Mouse (Mus musculus) lung, embryonic 16.5 days (tissue): ENCODE measurements around the gene Ube4b. TPM values are rescaled to one million over a fixed set of nuclear protein-coding genes. Genes with fewer than 3 reads are reported as not detected.
A peak's percentile ranks its signal among the peaks of the same experiment; 100 is the strongest.

Experiments
- ATAC-seq: fragments of 200-750 bp; cut with Nextera tagmentation; 2 replicates; pipeline ENCODE4 v1.8.0; 2017; ENCODE audit warnings: low read depth, mild to moderate bottlenecking, moderate library complexity
- H3K27ac ChIP-seq: fragments of 300-500 bp; sonication (generic); 2 replicates; pipeline ENCODE4 v1.5.1; 2014; ENCODE audit warnings: mild to moderate bottlenecking, control low read depth, low read length
- H3K27me3 ChIP-seq: fragments of 300-500 bp; sonication (generic); 2 replicates; pipeline ENCODE4 v1.6.1; 2014; ENCODE audit warnings: low read depth, low read length, mixed read lengths; ENCODE audit not compliant: control insufficient read depth, insufficient read depth
- H3K36me3 ChIP-seq: fragments of 300-500 bp; sonication (generic); 2 replicates; pipeline ENCODE4 v1.6.1; 2014; ENCODE audit warnings: low read length; ENCODE audit not compliant: control insufficient read depth, insufficient read depth
- H3K4me1 ChIP-seq: fragments of 300-500 bp; sonication (generic); replicated peaks from 2 replicates; pipeline ENCODE4 v1.6.1; 2014; ENCODE audit warnings: low read length, mixed read lengths; ENCODE audit not compliant: control insufficient read depth, insufficient read depth
- H3K4me2 ChIP-seq: fragments of 300-500 bp; sonication (generic); 2 replicates; pipeline ENCODE4 v1.6.1; 2014; ENCODE audit warnings: low read depth, low read length, control low read depth
- H3K4me3 ChIP-seq: fragments of 300-500 bp; sonication (generic); 2 replicates; pipeline ENCODE4 v1.5.1; 2014; ENCODE audit warnings: mild to moderate bottlenecking, low read length, control low read depth
- H3K9ac ChIP-seq: fragments of 300-500 bp; sonication (generic); 2 replicates; pipeline ENCODE4 v1.6.1; 2014; ENCODE audit warnings: low read length, control low read depth
- H3K9me3 ChIP-seq: fragments of 300-500 bp; sonication (generic); 2 replicates; pipeline ENCODE4 v1.6.1; 2016; ENCODE audit warnings: low read length; ENCODE audit not compliant: control insufficient read depth
- WGBS: fragments of 180-500 bp; shearing (Covaris S2); extraction: QIAGEN DNeasy Blood & Tissue Kit; methylation state at CpG from one replicate; pipeline ENCODE4 v1.1.7; 2014; 5-methylcytosine and 5-hydroxymethylcytosine counted together
- polyA plus RNA-seq: library from polyadenylated mRNA; unstranded; fragments of >200 nt; fragmentation: Nextera tagmentation; extraction: Ambion mirVana; gene quantifications from 2 replicates; pipeline ENCODE4 v1.2.1, GENCODE M21; 2015

Gene Ube4b
- polyA plus RNA-seq, 1 experiment from 2014 or later = 33.8 TPM

DNA sequence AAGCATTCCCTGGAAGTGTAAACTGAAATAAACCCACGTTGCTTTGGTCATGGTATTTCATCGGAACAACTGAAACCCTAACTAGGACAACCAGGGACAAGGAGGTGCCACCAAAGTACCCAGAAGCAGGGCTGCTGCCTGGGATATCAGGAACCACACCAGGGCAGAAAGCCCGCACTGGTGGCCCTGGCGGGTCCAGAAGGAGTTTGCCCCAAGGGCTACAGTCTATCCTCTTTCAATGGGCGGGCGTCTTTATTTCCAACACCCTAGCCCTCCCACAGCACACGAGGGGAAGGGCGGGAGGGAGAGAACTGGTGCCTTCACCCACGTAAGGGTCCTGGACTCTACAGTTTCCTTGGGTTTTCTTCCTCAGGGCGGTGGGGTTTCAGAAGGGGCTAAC is 10.1 kb downstream of the Ube4b start:
- Histone ChIP-seq H3K4me3 (no peak overlapping the region), H3K27ac (peak overlapping the region; percentile 28; the same call in 1 of the 2 replicates), H3K9me3 (no peaks in the 10 kb centered on the region), H3K36me3 (no peaks in the 10 kb centered on the region), H3K4me1 (peaks cover 13% of the 10 kb centered on the region), H3K27me3 (no peaks in the 10 kb centered on the region), H3K9ac (no peak overlapping the region), H3K4me2 (no peak overlapping the region)
- WGBS = 73% methylated on average over 10 of the region's 10 CpGs
- ATAC-seq = no peak

DNA sequence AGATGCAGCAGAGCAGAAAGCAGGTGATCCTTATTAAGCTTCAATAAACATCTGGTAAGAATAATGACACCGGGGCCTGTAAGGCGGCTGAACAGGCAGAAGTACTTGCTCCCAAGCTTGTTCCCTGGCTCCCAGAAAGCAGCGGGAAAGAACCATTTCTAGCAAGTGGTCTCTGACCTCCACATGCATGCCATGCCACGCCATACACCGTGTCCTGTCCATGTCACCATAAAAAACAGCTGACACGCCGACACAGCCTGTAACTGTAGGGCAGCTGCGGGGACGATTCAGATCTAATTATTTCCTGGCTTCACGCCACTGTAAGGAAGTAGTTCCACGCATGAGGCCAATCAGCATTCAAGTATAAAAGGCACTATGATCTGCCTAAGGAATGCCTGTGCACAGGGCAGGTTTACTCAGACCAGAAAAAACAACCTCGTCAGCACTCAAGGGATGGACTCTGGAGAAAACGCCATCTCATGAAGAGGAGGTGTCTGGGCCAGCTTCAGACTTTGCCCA is 10.8 kb downstream of the Ube4b start:
- Histone ChIP-seq H3K9me3 (no peaks in the 10 kb centered on the region), H3K4me2 (no peak overlapping the region), H3K27me3 (no peaks in the 10 kb centered on the region), H3K4me3 (no peak overlapping the region), H3K4me1 (peaks cover 13% of the 10 kb centered on the region), H3K27ac (no peak overlapping the region), H3K9ac (no peak overlapping the region), H3K36me3 (no peaks in the 10 kb centered on the region)
- ATAC-seq = no peak
- WGBS = 46% methylated on average over 13 of the region's 13 CpGs

DNA sequence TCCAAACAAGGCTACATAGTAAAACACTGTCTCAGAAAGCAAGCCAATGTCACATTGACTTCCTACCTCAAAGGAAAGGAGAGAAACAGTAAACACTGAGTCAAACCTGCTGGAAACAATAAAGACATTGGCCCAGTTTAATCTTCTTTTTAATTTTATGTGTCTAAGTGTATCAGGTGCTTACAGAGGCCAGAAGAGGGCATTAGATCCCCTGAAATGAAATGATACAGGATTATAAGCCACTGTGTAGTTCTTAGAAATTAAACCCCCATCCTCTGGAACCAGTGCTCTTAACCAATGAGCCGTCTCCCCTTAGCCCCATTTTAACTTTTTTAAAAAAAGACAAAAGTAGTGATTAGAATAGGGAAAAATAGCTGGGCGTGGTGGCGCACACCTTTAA is 12.3 kb downstream of the Ube4b start:
- no peak for ATAC-seq
- Histone ChIP-seq H3K36me3 (no peaks in the 10 kb centered on the region; the same call in 1 of the 2 replicates), H3K4me2 (no peak overlapping the region), H3K9ac (no peak overlapping the region), H3K27ac (no peak overlapping the region), H3K9me3 (no peaks in the 10 kb centered on the region), H3K4me3 (no peak overlapping the region), H3K27me3 (no peaks in the 10 kb centered on the region), H3K4me1 (peaks cover 13% of the 10 kb centered on the region)
- WGBS = 87% methylated on average over 3 of the region's 3 CpGs

DNA sequence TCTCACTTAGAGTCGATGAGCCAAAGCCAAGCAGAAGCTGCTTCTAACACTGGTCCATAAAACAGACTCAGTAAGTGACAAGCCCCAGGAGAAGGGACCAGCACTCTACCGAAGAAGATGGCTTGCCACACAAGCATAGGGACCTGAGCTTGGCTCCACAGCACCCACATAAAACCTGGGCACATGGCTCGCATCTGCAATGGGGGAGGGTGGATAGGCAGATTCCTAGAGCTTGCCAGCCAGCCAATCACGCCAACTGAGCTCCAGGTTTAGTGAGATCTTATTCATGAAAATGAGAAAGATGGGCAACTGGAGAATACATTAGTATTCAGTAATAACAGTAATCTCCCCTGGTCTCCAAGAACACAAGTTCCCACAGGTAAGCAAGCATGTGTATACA is 16.8 kb downstream of the Ube4b start:
- H3K36me3 ChIP-seq = no peaks in the 10 kb centered on the region; the same call in 1 of the 2 replicates

DNA sequence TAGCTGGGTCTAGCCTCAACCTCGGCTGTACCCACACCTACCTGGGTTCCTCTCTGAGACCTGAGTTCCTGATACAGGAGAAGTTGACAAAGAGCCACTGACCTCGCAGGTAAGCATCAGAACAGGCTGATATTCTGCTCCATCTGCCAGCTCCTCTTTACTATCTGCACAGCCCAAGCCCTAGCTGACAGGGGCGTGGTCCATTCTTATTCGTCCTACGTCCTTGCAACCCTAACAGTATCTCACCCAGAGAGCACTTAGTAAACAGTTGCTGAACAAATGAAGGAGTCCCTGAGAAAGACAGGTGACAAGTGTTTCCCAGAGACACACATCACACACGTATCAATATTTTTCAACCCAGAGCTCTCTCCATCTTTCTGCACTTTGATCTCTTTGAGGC is 18.2 kb downstream of the Ube4b start:
- WGBS = 88% methylated on average over 6 of the region's 6 CpGs
- ATAC-seq = no peak

More for the DNA sequence above, 16.8 kb downstream of the Ube4b start:
- Histone ChIP-seq H3K4me2 (no peak overlapping the region), H3K4me1 (peaks cover 8% of the 10 kb centered on the region; the same call in 1 of the 2 replicates), H3K27ac (no peak overlapping the region), H3K27me3 (no peaks in the 10 kb centered on the region), H3K4me3 (no peak overlapping the region), H3K9ac (no peak overlapping the region), H3K9me3 (no peaks in the 10 kb centered on the region)
- no peak for ATAC-seq
- 89% methylated on average over 4 of the region's 4 CpGs for WGBS

DNA sequence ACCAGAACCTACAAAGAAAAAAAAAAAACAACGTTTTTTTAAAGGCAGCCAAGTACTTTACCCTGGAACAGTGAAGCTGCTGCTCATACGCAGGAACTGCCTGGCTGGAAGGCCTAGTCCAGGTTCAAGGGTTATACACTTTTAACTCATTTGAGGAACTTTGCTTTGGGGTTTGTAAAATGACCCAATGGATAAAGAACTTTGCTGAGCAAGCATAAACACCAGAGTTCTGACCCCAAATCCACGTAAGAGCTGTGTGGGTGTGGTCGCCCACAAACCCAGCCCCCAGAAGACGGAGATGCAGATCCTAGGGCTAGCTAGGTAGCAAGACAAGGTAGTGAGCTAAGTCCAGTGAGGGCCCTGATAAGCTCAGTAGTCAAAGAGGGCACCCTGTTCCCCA is 19.1 kb downstream of the Ube4b start:
- H3K4me1 ChIP-seq = peaks cover 21% of the 10 kb centered on the region; the same call in 1 of the 2 replicates

More for the DNA sequence above, 18.2 kb downstream of the Ube4b start:
- Histone ChIP-seq H3K36me3 (no peaks in the 10 kb centered on the region; the same call in 1 of the 2 replicates), H3K27ac (no peak overlapping the region), H3K9me3 (no peaks in the 10 kb centered on the region), H3K27me3 (no peaks in the 10 kb centered on the region), H3K9ac (no peak overlapping the region), H3K4me3 (no peak overlapping the region), H3K4me1 (peaks cover 17% of the 10 kb centered on the region; the same call in 1 of the 2 replicates), H3K4me2 (no peak overlapping the region)

DNA sequence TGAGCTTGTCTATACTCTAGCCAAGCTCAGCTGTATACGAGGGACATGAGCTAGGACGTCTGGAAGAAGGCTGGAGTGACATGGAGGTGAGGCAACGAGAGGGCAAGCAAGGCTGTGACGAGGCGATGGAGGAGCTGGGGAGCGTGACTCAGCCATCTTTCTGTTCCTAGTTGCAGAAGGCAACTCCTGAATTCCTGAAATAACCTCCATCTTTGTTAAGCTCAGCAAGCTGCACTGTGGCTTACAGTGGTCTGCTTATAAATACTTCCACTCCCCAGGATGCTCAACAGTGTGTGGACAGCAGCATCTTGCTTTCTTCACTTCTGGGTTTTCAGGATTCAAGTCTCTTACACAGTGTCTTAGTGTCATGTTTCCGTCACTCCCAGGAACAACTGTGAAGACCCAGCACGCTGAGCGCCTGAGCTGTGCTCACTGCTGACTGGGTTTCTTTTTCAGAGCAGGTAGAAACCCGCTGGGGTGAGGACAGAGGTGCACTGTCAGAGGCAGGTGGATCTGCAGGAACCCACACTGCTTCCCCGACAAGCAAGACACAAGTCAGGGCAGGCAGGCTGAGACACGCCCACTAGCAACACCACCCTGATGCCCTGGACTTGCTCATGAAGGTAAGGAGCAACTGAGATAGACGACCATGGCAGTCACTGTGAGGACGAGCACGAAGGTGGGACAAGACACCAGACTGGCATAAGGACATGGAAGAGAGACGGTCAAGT is 20.7 kb downstream of the Ube4b start:
- ATAC-seq = no peak
- Histone ChIP-seq H3K9ac (no peak overlapping the region), H3K4me1 (peaks cover 25% of the 10 kb centered on the region; the same call in 1 of the 2 replicates), H3K27ac (no peak overlapping the region), H3K36me3 (no peaks in the 10 kb centered on the region; the same call in 1 of the 2 replicates), H3K4me2 (no peak overlapping the region), H3K9me3 (no peaks in the 10 kb centered on the region), H3K4me3 (no peak overlapping the region), H3K27me3 (no peaks in the 10 kb centered on the region)
- WGBS = 73% methylated on average over 16 of the region's 16 CpGs

More for the DNA sequence above, 19.1 kb downstream of the Ube4b start:
- no peaks in the 10 kb centered on the region for H3K27me3 ChIP-seq
- WGBS = 75% methylated on average over 5 of the region's 5 CpGs
- H3K36me3 ChIP-seq = no peaks in the 10 kb centered on the region; the same call in 1 of the 2 replicates
- H3K4me2 ChIP-seq = no peak overlapping the region
- H3K4me3 ChIP-seq = no peak overlapping the region
- no peak overlapping the region for H3K27ac ChIP-seq
- ATAC-seq = no peak
- H3K9ac ChIP-seq = no peak overlapping the region
- H3K9me3 ChIP-seq = no peaks in the 10 kb centered on the region

DNA sequence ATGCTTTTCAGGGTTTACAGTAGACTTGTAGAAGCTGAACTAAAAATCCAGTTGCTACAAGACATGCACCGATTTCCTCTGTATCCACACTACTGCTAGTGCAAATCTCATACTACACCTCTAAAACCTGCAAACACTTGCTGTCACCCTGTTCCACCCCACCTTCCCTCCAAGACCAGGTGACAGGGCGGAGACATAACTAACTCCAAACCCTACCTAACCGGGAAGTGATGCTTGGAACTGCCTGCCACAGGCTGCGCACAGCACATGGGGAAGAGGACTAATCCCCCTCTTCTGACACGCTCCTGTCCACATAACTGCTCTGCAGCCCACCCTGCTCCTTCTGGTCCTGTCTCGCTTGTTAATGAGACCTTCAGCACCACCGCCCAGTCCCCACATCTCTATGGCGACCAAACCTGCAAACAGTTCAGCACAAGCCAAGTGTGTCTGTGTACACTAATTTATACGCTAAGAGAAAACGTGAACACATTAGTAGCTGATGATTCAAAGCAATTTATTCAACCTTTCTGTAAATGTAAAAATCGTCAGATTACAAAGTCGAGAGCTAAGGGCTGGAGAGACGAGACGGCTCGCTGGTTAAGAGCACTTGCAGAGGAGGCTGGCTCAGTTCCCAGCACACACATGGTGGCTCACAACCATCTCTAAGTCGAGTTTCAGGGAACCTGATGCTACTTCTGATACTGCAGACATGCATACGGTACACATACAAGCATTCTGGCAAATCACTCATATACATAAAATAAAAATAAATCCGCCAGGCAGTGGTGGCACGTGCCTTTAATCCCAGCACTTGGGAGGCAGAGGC is 21.7 kb downstream of the Ube4b start:
- H3K9ac ChIP-seq = no peak overlapping the region
- no peak overlapping the region; the same call in 1 of the 2 replicates for H3K4me2 ChIP-seq
- WGBS = 50% methylated on average over 19 of the region's 19 CpGs
- peak; percentile 24; the same call in 1 of the 2 replicates for ATAC-seq
- no peaks in the 10 kb centered on the region for H3K36me3 ChIP-seq
- H3K27ac ChIP-seq = no peak overlapping the region
- H3K9me3 ChIP-seq = no peaks in the 10 kb centered on the region
- peaks cover 25% of the 10 kb centered on the region; the same call in 1 of the 2 replicates for H3K4me1 ChIP-seq
- no peaks in the 10 kb centered on the region for H3K27me3 ChIP-seq
- no peak overlapping the region for H3K4me3 ChIP-seq

DNA sequence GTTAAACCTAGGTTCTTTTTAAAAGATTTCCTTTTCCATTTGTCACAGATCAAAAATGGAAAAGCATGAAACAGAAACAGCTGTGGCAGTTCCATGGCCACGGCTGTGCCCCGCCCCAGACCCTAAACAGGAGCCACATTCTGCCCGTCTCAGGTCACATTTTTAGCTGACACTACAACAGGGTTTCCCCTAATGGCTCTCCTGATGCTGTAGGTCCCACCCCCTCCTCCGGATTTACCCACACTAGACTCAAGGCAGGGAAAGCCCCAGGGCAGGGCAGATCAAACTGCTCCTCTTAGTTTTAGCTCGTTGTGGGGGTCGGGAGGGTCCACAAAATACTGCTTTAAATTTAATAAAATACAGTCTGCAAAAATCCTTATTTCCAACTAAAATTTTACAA is 23.5 kb downstream of the Ube4b start:
- H3K9ac ChIP-seq = no peak overlapping the region
- WGBS = 27% methylated on average over 6 of the region's 6 CpGs
- H3K9me3 ChIP-seq = no peaks in the 10 kb centered on the region
- H3K4me1 ChIP-seq = peaks cover 33% of the 10 kb centered on the region
- no peak overlapping the region for H3K4me2 ChIP-seq
- no peaks in the 10 kb centered on the region for H3K27me3 ChIP-seq
- no peak overlapping the region for H3K4me3 ChIP-seq
- ATAC-seq = no peak
- no peaks in the 10 kb centered on the region for H3K36me3 ChIP-seq
- no peak overlapping the region for H3K27ac ChIP-seq
